Comparison of ENCODE assay signal across 8 mouse cellular contexts in the genomic region with DNA sequence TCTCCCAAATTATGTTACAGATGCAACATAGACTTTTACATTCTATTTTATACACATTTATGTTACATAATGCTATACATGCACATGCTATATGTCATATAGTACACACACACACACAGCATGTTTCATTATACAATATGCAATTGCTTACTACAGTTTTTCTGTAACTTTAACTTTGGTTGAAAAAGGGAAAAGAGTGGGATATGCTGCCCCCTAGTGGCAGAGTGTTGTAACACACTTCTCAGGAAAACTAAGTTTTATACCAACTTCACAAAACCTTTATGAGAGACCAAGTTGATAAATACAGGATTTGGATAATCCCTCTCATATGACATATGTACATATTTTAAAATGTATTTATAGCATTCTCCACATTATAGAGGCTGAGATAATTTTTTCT. TPM values are rescaled to one million over a fixed set of nuclear protein-coding genes. Genes with fewer than 3 reads are reported as not detected.
DNase-seq lines count a peak whose midpoint lies in the region; TF ChIP-seq lines count a peak whose summit lies in the region.

No protein-coding gene starts in this region.

- no peaks in the 10 kb centered on the region for H3K9me3 ChIP-seq in CH12.LX (replicated peaks; ENCODE audit: low read length)

- in situ Hi-C loops in CH12.LX (cut with MboI; ENCODE audit: low pct_ligation_motif_present, low pct_unique_long_range_greater_than_20kb, low sequenced_read_pairs): no loop called here

- peak; percentile 60 to 87; a peak in 3 of 4 replicates for TF ChIP-seq CTCF in CH12.LX (conservative IDR thresholded peaks at IDR 0.05 in 1 of 2, IDR thresholded peaks at IDR 0.05 in 1 of 2; ENCODE audit: low read depth in 2 of 2, low read length in 2 of 2)

- H3K9ac ChIP-seq in CH12.LX (ENCODE audit: insufficient read depth, low read depth): no peak overlapping the region

- peaks cover 3% of the 10 kb centered on the region for H3K27me3 ChIP-seq in CH12.LX (replicated peaks)

- no peaks in the 10 kb centered on the region for H3K79me2 ChIP-seq in CH12.LX (replicated peaks; ENCODE audit: control insufficient read depth, extremely low read depth, insufficient read depth, poor library complexity, severe bottlenecking)

- H3K4me1 ChIP-seq in CH12.LX (ENCODE audit: control insufficient read depth in 1 of 2, insufficient read depth in 2 of 2): no peaks in the 10 kb centered on the region

- H3K4me3 ChIP-seq in CH12.LX (replicated peaks in 1 of 3; ENCODE audit: low read depth in 2 of 3, low read length in 2 of 3, poor library complexity in 1 of 3): no peak overlapping the region

- no peak for TF ChIP-seq EP300 in CH12.LX (IDR thresholded peaks at IDR 0.05; ENCODE audit: low read length)

- TF ChIP-seq RAD21 in CH12.LX (IDR thresholded peaks at IDR 0.05; ENCODE audit: low read depth, low read length): peak; percentile 87

- no peak for TF ChIP-seq POLR2A in CH12.LX (IDR thresholded peaks at IDR 0.05; ENCODE audit: low read depth, low read length)

- no peak overlapping the region for H3K27ac ChIP-seq in CH12.LX (ENCODE audit: insufficient read depth, low read depth)

- H3K36me3 ChIP-seq in CH12.LX (replicated peaks in 1 of 2; ENCODE audit: control insufficient read depth in 1 of 2, insufficient read depth in 1 of 2, low read length in 1 of 2): no peaks in the 10 kb centered on the region

- dilution Hi-C loops in CH12.LX (cut with MboI; ENCODE audit: extremely low pct_ligation_motif_present, extremely low pct_unique_long_range_greater_than_20kb, low sequenced_read_pairs): no loop called here

- H3K4me2 ChIP-seq in CH12.LX (ENCODE audit: insufficient read depth, low read depth, poor library complexity, severe bottlenecking): no peak overlapping the region

- peak; percentile 36 for DNase-seq in kidney, adult 18-20 months
- DNase-seq in kidney, adult 11 months: no peak
- DNase-seq in CH12.LX (ENCODE audit: extremely low read depth) (peak; percentile 46), ZHBTc4 (ENCODE audit: low read depth, low spot score) (peak; percentile 61)
- peak; percentile 42 for DNase-seq in embryo, embryonic 9.5 days (ENCODE audit: extremely low spot score)
- DNase-seq in layer of hippocampus, postnatal 25 days (ENCODE audit: extremely low spot score in 1 of 2, low spot score in 1 of 2): peak; percentile 49 to 82
- peak; percentile 25 for DNase-seq in retina, postnatal 7 days (ENCODE audit: low read depth, low spot score)
- DNase-seq in urinary bladder, postnatal 4 days (ENCODE audit: low spot score in 2 of 2): no peak

TF ChIP-seq in CH12.LX, 34 proteins besides CTCF, POLR2A, EP300 and RAD21:
- TF ChIP-seq SMC3 (IDR thresholded peaks at IDR 0.05; ENCODE audit: low read depth, low read length): peak; percentile 54
- no peak for TF ChIP-seq MXI1 (IDR thresholded peaks at IDR 0.05; ENCODE audit: low read depth, low read length)

RNA-seq across cellular contexts. Expression of a gene that starts 51.6 kb away (rescaled TPM):
- 0.08 and 0.21 TPM in 2 replicates for total RNA-seq in CH12.LX (2012; rRNA removed)
- 0.03 TPM in 1 of 2 replicates, not detected in the other for total RNA-seq in CH12.LX (2014; rRNA removed)
- 0.38 TPM in 1 of 2 replicates, not detected in the other for polyA plus RNA-seq in CH12.LX (2012; ENCODE audit: insufficient read length, low read depth)
- 100 to 1,000 TPM; 111 to 114 TPM for total RNA-seq in layer of hippocampus, postnatal 25 days (2021)

Comparison
In these comparisons a context has a peak if more than half of its experiments do, and no peak if none do; other contexts are left out.
1. DNase-seq: peak in kidney, adult 18-20 months (single experiment), CH12.LX (single experiment), ZHBTc4 (single experiment), embryo, embryonic 9.5 days (single experiment), layer of hippocampus, postnatal 25 days (2 of 2) and retina, postnatal 7 days (single experiment); none in kidney, adult 11 months (single experiment) and urinary bladder, postnatal 4 days (0 of 2).
2. RNA of a gene that starts 51.6 kb away (total RNA-seq): 111 to 114 TPM in layer of hippocampus, postnatal 25 days; 0.03 to 0.21 TPM in CH12.LX; every median in the first group is over 10 times any median in the second.